Mouse (Mus musculus) thymus, adult 2 months (tissue): ENCODE data around the gene Olfr1123.
"Not testable (repeated sequence)": the region's sequence is repeated elsewhere in the genome, so short reads cannot be mapped to it uniquely, and the experiment has no call there.

ENCODE experiments used
- CTCF ChIP-seq: fragments of 200-500 bp; IDR thresholded peaks from 2 replicates; pipeline ENCODE4 v1.5.1; 2012; ENCODE audit warnings: mild to moderate bottlenecking, control low read depth, low read length, moderate library complexity, borderline replicate concordance; ENCODE audit not compliant: control insufficient read depth, poor library complexity, insufficient read depth; ENCODE audit errors: extremely low read depth
- POLR2A ChIP-seq: fragments of 200-500 bp; IDR thresholded peaks from 2 replicates; pipeline ENCODE4 v1.6.1; 2012; ENCODE audit warnings: mild to moderate bottlenecking, low read length, control low read depth, moderate library complexity; ENCODE audit not compliant: control insufficient read depth, poor library complexity, insufficient read depth; ENCODE audit errors: extremely low read depth

GRCm38 (mm10) chr2:87393605-87394004 is 22.8 kb upstream of the Olfr1123 start:
- TF ChIP-seq CTCF, POLR2A: not testable (repeated sequence)
